Mouse (Mus musculus) CD4-positive, CD25-positive, alpha-beta regulatory T cell, adult 9 weeks (primary cell): ENCODE data around the gene Ankdd1a. TPM values are rescaled to one million over a fixed set of nuclear protein-coding genes. Genes with fewer than 3 reads are reported as not detected.

Source experiments
- polyA plus RNA-seq: library from polyadenylated mRNA; unstranded; fragments of 100-300 nt; shearing (Covaris generic); gene quantifications from one replicate; pipeline ENCODE4 v1.2.1, GENCODE M21; 2017

Ankdd1a gene
- not detected for polyA plus RNA-seq

GRCm38 (mm10) chr9:65519807-65520504 lies at the start of gene Ankdd1a:
Gene Ankdd1a, minus strand, starts transcription at chr9:65520193.

GRCm38 (mm10) chr9:65460732-65461442 lies 59.1 kb downstream of the Ankdd1a start, which contains the start of gene Spg21:
Gene Spg21, plus strand, starts transcription at chr9:65460947.

Other genes with a start within 250 kb of the Ankdd1a start
- gene Clpx, start 225.9 kb downstream of the Ankdd1a start, polyA plus RNA-seq, result 43.2 TPM
- 3.6 TPM for gene Pdcd7, start 174.1 kb downstream of the Ankdd1a start, polyA plus RNA-seq
- not detected for gene Ubap1l, start 159.2 kb downstream of the Ankdd1a start, polyA plus RNA-seq
- not detected for gene Kbtbd13, start 128.5 kb downstream of the Ankdd1a start, polyA plus RNA-seq
- gene Rasl12, start 121.7 kb downstream of the Ankdd1a start, polyA plus RNA-seq, result not detected
- gene Slc51b, start 97.2 kb downstream of the Ankdd1a start, polyA plus RNA-seq, result not detected
- 40.2 TPM for gene Mtfmt, start 84.4 kb downstream of the Ankdd1a start, polyA plus RNA-seq
- 58.4 TPM for gene Spg21, start 59.2 kb downstream of the Ankdd1a start, polyA plus RNA-seq
- 77.6 TPM for gene Plekho2, start 59.8 kb upstream of the Ankdd1a start, polyA plus RNA-seq
- gene Pif1, start 67.0 kb upstream of the Ankdd1a start, polyA plus RNA-seq, result 0.16 TPM
- gene Rbpms2, start 109.5 kb upstream of the Ankdd1a start, polyA plus RNA-seq, result 0.78 TPM
- 135 TPM for gene Oaz2, start 147.8 kb upstream of the Ankdd1a start, polyA plus RNA-seq